Mouse (Mus musculus) midbrain, embryonic 10.5 days (tissue): Measurements from ENCODE around the gene Nacc1. TPM values are rescaled to one million over a fixed set of nuclear protein-coding genes. Genes with fewer than 3 reads are reported as not detected.
"Not testable (repeated sequence)": the region's sequence is repeated elsewhere in the genome, so short reads cannot be mapped to it uniquely, and the experiment has no call there.

Source experiments
- DNase-seq: peaks from one replicate; pipeline ENCODE4 v3.0.0-alpha.2; 2017; ENCODE audit warnings: low spot score
- H3K27ac ChIP-seq: fragments of 300-500 bp; sonication (generic); replicated peaks from 2 replicates; pipeline ENCODE4 v1.5.1; 2016; ENCODE audit warnings: mild to moderate bottlenecking
- H3K27me3 ChIP-seq: fragments of 300-500 bp; sonication (generic); 2 replicates; pipeline ENCODE4 v1.6.1; 2016; ENCODE audit warnings: low read depth, mild to moderate bottlenecking; ENCODE audit not compliant: poor library complexity, severe bottlenecking
- H3K36me3 ChIP-seq: fragments of 300-500 bp; sonication (generic); 2 replicates; pipeline ENCODE4 v1.6.1; 2016; ENCODE audit warnings: mild to moderate bottlenecking, moderate library complexity
- H3K4me1 ChIP-seq: fragments of 300-500 bp; sonication (generic); 2 replicates; pipeline ENCODE4 v1.6.1; 2016
- H3K4me3 ChIP-seq: fragments of 300-500 bp; sonication (generic); 2 replicates; pipeline ENCODE4 v1.5.1; 2016; ENCODE audit warnings: mild to moderate bottlenecking, moderate library complexity
- H3K9me3 ChIP-seq: fragments of 300-500 bp; sonication (generic); replicated peaks from 2 replicates; pipeline ENCODE4 v1.6.1; 2016; ENCODE audit warnings: mild to moderate bottlenecking
- WGBS: fragments of 180-500 bp; shearing (Covaris S2); methylation state at CpG from one replicate; pipeline ENCODE4 v1.1.7; 2016; 5-methylcytosine and 5-hydroxymethylcytosine counted together
- polyA plus RNA-seq: library from polyadenylated mRNA; unstranded; fragments of >200 nt; fragmentation: Nextera tagmentation; extraction: Ambion mirVana; gene quantifications from 2 replicates; pipeline ENCODE4 v1.2.1, GENCODE M21; 2016

The Nacc1 gene
- polyA plus RNA-seq, 1 experiment from 2014 or later = 24.8 TPM

DNA sequence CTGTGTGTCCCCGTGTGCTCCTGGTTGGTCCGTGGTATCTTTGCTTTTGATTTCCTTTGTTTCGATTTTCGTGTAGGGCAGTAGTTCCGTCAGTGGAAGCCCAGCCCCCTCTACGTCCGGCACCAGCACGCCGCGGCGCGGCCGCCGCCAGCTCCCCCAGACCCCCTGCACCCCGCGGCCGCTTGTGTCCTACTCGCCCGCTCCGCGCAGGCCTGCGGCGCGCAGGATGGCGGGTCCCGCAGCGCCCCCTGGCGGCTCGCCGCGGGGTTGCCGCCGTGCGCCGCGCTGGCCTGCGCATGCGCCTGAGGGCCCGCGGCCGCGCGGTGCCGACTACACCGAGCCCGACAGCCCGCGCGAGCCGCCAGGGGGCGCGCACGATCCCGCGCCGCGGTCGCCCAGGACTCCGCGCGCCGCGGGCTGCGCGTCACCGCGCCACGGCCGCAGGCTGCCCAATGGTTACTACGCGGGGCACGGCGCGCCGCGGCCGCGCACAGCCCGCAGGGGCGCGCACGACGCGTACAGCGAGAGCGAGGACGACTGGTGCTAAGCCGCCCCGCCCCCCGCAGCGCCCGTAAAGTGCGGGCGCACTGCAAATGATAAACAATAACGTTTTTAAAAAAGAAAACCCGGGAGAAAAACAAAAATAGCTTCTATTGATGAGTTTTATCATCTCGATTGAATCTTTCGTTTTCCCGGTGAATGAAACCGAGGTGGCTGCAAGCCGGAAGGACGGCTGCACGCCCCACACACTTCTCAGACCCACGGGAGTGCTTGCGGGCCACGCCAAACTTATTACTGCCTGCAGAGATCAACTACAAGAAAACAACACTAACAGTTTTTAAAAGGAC is 48.3 kb downstream of the Nacc1 start:
- Histone ChIP-seq H3K4me1 (peaks cover 46% of the 10 kb centered on the region), H3K36me3 (no peaks in the 10 kb centered on the region), H3K4me3 (peak overlapping the region; percentile 69), H3K27ac (peak overlapping the region; percentile 95), H3K9me3 (no peaks in the 10 kb centered on the region), H3K27me3 (peaks cover 29% of the 10 kb centered on the region)
- peak; percentile 89 for DNase-seq
- whole genome bisulfite sequencing = under 1% methylated on average over 106 of the region's 106 CpGs

DNA sequence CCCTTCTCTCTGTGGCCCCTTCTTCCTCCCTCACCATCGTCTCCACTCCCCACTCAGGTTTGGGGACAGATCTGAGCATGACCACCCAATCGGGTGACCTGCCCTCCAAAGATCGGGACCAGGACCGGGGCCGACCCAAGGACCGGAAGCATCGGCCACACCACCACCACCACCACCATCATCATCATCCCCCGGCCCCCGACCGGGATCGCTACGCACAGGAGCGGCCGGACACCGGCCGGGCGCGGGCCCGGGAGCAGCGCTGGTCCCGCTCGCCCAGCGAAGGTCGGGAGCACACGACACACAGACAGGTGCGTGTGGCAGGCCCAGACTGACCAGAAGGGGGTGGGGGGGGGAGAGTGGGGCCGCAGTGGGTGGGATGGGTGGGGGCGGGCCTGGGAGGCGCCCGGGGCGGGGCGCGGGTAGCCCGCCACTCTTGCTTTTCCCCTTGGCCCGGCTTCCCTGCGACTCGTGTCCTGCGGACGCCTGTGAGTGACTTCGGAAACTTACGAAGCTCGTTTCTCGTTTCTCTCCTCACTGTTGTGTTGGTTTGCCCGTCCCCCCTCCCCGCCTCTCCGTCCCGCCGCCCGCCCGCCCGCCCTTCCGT is 49.0 kb downstream of the Nacc1 start:
- no peaks in the 10 kb centered on the region for H3K36me3 ChIP-seq
- H3K4me3 ChIP-seq = peak overlapping the region; percentile 69
- H3K9me3 ChIP-seq = no peaks in the 10 kb centered on the region
- peak; percentile 55 for DNase-seq
- H3K27ac ChIP-seq = peak overlapping the region; percentile 95
- H3K27me3 ChIP-seq = peaks cover 29% of the 10 kb centered on the region
- H3K4me1 ChIP-seq = peaks cover 53% of the 10 kb centered on the region
- under 1% methylated on average over 45 of the region's 52 CpGs for WGBS

- no peaks in the 10 kb centered on the region; the same call in 1 of the 2 replicates for H3K36me3 ChIP-seq
- H3K4me3 ChIP-seq = peak overlapping the region; percentile 69
Observed at GRCm38 (mm10) chr8:84637946-84638554, 49.6 kb downstream of the Nacc1 start.

GRCm38 (mm10) chr8:84636051-84636691 is 51.5 kb downstream of the Nacc1 start:
- DNase-seq = no peak
- Histone ChIP-seq H3K9me3 (no peaks in the 10 kb centered on the region), H3K4me1 (peaks cover 54% of the 10 kb centered on the region), H3K27ac (peak overlapping the region; percentile 86), H3K4me3 (peak overlapping the region; percentile 22; the same call in 1 of the 2 replicates), H3K27me3 (peaks cover 29% of the 10 kb centered on the region), H3K36me3 (peaks cover 3% of the 10 kb centered on the region; the same call in 1 of the 2 replicates)
- WGBS = 84% methylated on average over 17 of the region's 17 CpGs

More at GRCm38 (mm10) chr8:84637946-84638554, 49.6 kb downstream of the Nacc1 start:
- 38% methylated on average over 8 of the region's 8 CpGs for WGBS
- H3K27ac ChIP-seq = peak overlapping the region; percentile 95
- H3K9me3 ChIP-seq = no peaks in the 10 kb centered on the region
- H3K27me3 ChIP-seq = peaks cover 29% of the 10 kb centered on the region
- no peak for DNase-seq
- H3K4me1 ChIP-seq = peaks cover 57% of the 10 kb centered on the region

DNA sequence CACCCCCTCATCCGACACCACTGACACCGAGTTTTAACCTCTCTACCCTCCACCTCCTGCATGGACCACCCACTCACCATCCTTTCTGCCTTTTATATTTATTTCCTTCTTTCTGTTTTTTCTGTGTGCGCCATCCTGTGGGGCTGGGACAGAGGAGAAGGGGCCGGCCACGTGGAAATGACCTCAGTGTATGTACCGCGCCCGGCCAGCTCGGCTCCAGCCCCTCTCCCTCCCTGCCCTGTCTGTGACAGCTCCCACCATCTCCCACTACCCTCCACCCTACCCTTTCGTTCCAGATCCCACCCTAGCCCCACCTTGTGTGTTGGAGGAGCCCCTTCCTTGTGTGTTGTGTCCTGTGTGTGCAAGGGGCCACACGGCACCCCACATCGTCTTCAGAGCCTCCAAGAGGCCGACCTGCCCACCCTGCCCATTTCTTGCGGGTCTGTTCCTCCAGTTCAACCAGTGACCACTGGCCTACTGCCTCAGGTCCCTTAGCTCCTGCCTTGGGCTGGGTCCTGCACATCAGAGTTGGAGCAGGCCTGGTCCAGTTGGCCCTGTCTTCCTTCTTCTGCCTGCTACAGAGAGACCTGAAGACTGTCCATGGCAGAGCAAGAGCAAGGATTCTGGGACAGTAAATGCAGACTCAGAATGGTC is 52.1 kb downstream of the Nacc1 start:
- peaks cover 29% of the 10 kb centered on the region for H3K27me3 ChIP-seq
- peak overlapping the region; percentile 86 for H3K27ac ChIP-seq
- peak overlapping the region; percentile 22 for H3K4me3 ChIP-seq
- peaks cover 3% of the 10 kb centered on the region; the same call in 1 of the 2 replicates for H3K36me3 ChIP-seq
- WGBS = 70% methylated on average over 14 of the region's 14 CpGs
- no peaks in the 10 kb centered on the region for H3K9me3 ChIP-seq
- peaks cover 53% of the 10 kb centered on the region for H3K4me1 ChIP-seq
- no peak for DNase-seq

DNA sequence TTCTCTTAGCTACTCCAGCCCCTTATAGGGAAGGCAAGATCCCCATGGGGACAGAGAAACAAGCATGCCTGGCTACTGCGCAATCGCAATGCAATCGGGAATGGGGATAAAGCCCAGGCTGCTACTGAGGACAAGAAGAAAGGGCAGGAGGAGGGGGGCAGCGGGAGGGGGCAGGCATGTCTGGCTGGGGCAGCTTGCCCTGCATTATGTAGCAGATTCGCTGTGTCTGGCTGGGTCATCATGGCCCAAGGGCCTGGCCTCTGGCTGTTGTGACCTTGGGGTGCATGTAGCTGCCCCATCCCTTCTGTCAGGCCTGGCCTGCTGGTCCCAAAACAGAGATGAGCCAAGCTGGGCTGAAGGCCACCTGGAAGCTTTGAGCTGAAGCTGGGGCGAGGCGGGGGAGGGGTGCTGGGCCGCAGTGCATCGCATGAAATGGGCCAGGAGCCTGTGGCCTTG is 52.8 kb downstream of the Nacc1 start:
- peaks cover 7% of the 10 kb centered on the region; the same call in 1 of the 2 replicates for H3K36me3 ChIP-seq
- peak overlapping the region; percentile 22 for H3K4me3 ChIP-seq
- peak; percentile 54 for DNase-seq
- peaks cover 29% of the 10 kb centered on the region for H3K27me3 ChIP-seq
- H3K9me3 ChIP-seq = no peaks in the 10 kb centered on the region
- H3K27ac ChIP-seq = peak overlapping the region; percentile 86
- WGBS = 38% methylated on average over 9 of the region's 9 CpGs
- H3K4me1 ChIP-seq = peaks cover 47% of the 10 kb centered on the region

DNA sequence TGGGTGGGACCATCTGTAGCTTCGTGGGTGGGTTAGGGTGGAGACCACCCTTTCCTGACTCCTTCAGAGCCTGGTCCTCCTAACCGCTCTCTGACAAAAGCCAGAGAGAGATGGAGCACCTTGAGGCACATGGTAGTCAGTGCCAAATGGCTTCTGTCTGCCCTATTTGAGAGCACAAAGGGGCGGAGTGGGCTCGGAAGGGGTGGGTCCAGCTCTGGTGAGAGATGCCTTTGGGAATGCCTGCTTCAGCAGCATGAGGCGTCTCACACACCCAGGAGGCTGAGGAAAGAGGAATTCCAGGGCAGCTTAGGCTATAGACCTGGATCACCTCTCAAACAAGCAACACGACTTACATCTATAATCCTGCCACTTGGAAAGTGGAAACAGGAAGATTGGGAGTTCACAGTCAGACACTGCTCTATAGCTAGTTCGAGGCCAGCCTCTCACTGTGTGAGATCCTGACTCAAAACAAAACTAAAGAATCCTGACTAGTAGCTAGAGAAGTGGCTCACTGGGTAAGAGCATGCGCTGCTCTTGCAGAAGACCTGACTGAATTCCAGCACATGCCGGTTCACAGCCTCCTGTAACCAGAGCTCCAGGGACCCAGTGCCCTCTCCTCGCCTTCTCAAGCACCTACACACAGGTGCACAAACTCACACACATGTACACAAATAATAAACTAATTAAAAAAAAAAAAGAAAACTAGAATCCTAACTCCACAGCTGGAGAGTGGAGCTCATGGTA is 53.6 kb downstream of the Nacc1 start:
- DNase-seq = no peak
- Histone ChIP-seq H3K4me1 (peaks cover 47% of the 10 kb centered on the region), H3K27me3 (peaks cover 29% of the 10 kb centered on the region), H3K27ac (peak overlapping the region; percentile 86), H3K9me3 (no peaks in the 10 kb centered on the region), H3K36me3 (peaks cover 8% of the 10 kb centered on the region; the same call in 1 of the 2 replicates), H3K4me3 (no peak overlapping the region)
- WGBS = 54% methylated on average over 10 of the region's 10 CpGs

DNA sequence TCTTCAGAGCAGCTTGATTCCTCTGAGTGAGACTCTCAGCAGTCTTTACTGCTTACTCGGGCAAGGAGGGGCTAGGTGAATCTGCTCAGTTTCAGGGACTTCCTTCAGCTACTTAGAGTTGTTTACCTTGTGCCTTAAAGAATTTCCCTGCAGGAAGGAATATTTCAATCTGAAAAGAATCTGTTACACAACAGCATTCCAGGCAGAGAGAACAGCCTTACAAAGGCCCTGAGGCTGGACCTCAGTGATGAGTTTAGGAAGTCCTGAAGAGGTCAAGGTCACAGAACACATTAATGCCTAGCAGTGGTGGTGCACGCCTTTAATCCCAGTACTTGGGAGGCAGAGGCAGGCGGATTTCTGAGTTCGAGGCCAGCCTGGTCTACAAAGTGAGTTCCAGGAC is 55.8 kb downstream of the Nacc1 start:
- H3K4me3 ChIP-seq = no peak overlapping the region
- peaks cover 34% of the 10 kb centered on the region for H3K4me1 ChIP-seq
- DNase-seq = no peak
- H3K36me3 ChIP-seq = peaks cover 8% of the 10 kb centered on the region; the same call in 1 of the 2 replicates
- no peaks in the 10 kb centered on the region for H3K9me3 ChIP-seq
- H3K27me3 ChIP-seq = peaks cover 15% of the 10 kb centered on the region
- 95% methylated on average over 4 of the region's 4 CpGs for WGBS
- H3K27ac ChIP-seq = no peak overlapping the region

GRCm38 (mm10) chr8:84630145-84630544 is 57.5 kb downstream of the Nacc1 start:
- WGBS = 91% methylated on average over 4 of the region's 4 CpGs
- H3K4me1 ChIP-seq = peaks cover 19% of the 10 kb centered on the region
- H3K9me3 ChIP-seq = no peaks in the 10 kb centered on the region

DNA sequence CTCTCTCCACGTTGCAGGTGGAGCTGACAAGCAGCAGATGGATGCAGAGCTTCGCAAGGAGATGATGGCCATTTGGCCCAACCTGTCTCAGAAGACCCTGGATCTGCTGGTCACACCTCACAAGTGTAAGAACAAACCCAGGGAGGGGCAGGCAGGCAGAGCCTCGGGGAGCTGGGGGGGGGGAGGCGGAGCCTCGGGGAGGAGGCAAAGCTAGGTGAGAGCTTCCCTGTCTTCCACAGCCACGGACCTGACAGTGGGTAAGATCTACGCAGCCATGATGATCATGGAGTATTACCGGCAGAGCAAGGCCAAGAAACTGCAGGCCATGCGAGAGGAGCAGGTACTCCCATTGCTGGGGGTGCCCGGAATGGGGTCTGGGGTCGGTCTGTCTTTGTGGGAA is 58.1 kb downstream of the Nacc1 start:
- no peak overlapping the region for H3K27ac ChIP-seq
- H3K36me3 ChIP-seq = peaks cover 8% of the 10 kb centered on the region; the same call in 1 of the 2 replicates
- no peak overlapping the region for H3K4me3 ChIP-seq
- WGBS = 84% methylated on average over 11 of the region's 11 CpGs
- no peaks in the 10 kb centered on the region for H3K27me3 ChIP-seq
- DNase-seq = no peak
- H3K9me3 ChIP-seq = no peaks in the 10 kb centered on the region
- peaks cover 13% of the 10 kb centered on the region for H3K4me1 ChIP-seq

More at GRCm38 (mm10) chr8:84630145-84630544, 57.5 kb downstream of the Nacc1 start:
- Histone ChIP-seq H3K27me3 (no peaks in the 10 kb centered on the region), H3K4me3 (no peak overlapping the region), H3K27ac (no peak overlapping the region), H3K36me3 (peaks cover 8% of the 10 kb centered on the region; the same call in 1 of the 2 replicates)
- no peak for DNase-seq

DNA sequence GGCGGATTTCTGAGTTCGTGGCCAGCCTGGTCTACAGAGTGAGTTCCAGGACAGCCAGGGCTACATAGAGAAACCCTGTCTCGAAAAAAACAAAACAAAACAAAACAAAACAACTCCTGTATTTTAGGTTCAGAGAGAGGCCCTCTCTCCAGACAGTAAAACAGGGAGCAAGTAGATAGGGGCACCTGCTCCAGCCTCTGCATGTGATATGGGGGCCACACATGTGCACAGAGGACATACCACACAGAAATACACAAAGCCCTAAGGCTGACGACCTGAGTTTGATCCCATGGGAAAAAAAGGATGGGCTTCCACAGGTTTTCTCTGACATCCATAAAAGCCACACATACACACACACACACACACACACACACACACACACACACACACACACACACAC is 64.2 kb downstream of the Nacc1 start:
- 84% methylated on average over 4 of the region's 4 CpGs for WGBS
- not testable (repeated sequence) for H3K9me3 ChIP-seq, H3K27me3 ChIP-seq, H3K4me1 ChIP-seq, H3K36me3 ChIP-seq, H3K4me3 ChIP-seq, H3K27ac ChIP-seq, DNase-seq
